Mouse (Mus musculus) hindbrain, embryonic 12.5 days (tissue): ENCODE results near the gene Zbtb32. TPM values are rescaled to one million over a fixed set of nuclear protein-coding genes. Genes with fewer than 3 reads are reported as not detected.

Experiments used
- ATAC-seq: fragments of 200-750 bp; cut with Nextera tagmentation; 2 replicates; pipeline ENCODE4 v1.8.0; 2017; ENCODE audit warnings: moderate TSS enrichment; ENCODE audit not compliant: low FRiP score
- H3K27ac ChIP-seq: fragments of 300-500 bp; sonication (generic); 2 replicates; pipeline ENCODE4 v1.5.1; 2016; ENCODE audit warnings: mild to moderate bottlenecking
- H3K27me3 ChIP-seq: fragments of 300-500 bp; sonication (generic); 2 replicates; pipeline ENCODE4 v1.6.1; 2016; ENCODE audit warnings: mild to moderate bottlenecking
- H3K36me3 ChIP-seq: fragments of 300-500 bp; sonication (generic); 2 replicates; pipeline ENCODE4 v1.6.1; 2016; ENCODE audit warnings: mild to moderate bottlenecking
- H3K4me1 ChIP-seq: fragments of 300-500 bp; sonication (generic); 2 replicates; pipeline ENCODE4 v1.6.1; 2016
- H3K4me2 ChIP-seq: fragments of 300-500 bp; sonication (generic); replicated peaks from 2 replicates; pipeline ENCODE4 v1.6.1; 2016; ENCODE audit warnings: mild to moderate bottlenecking
- H3K4me3 ChIP-seq: fragments of 300-500 bp; sonication (generic); 2 replicates; pipeline ENCODE4 v1.5.1; 2016; ENCODE audit warnings: mild to moderate bottlenecking
- H3K9ac ChIP-seq: fragments of 300-500 bp; sonication (generic); 2 replicates; pipeline ENCODE4 v1.6.1; 2016; ENCODE audit warnings: mild to moderate bottlenecking, moderate library complexity
- H3K9me3 ChIP-seq: fragments of 300-500 bp; sonication (generic); replicated peaks from 2 replicates; pipeline ENCODE4 v1.6.1; 2016; ENCODE audit warnings: mild to moderate bottlenecking
- WGBS: fragments of 180-500 bp; shearing (Covaris S2); methylation state at CpG from one replicate; pipeline ENCODE4 v1.1.7; 2016; 5-methylcytosine and 5-hydroxymethylcytosine counted together
- polyA plus RNA-seq: library from polyadenylated mRNA; unstranded; fragments of >200 nt; fragmentation: Nextera tagmentation; extraction: Ambion mirVana; gene quantifications from 2 replicates; pipeline ENCODE4 v1.2.1, GENCODE M21; 2016

Zbtb32 gene
- polyA plus RNA-seq, 1 experiment from 2014 or later: 0.39 TPM

- no peak overlapping the region for H3K27ac ChIP-seq
- H3K36me3 ChIP-seq: peaks cover 52% of the 10 kb centered on the region
- H3K9me3 ChIP-seq: no peaks in the 10 kb centered on the region
- WGBS: 89% methylated on average over 28 of the region's 28 CpGs
- peak overlapping the region; percentile 99 for H3K9ac ChIP-seq
- H3K4me1 ChIP-seq: peaks cover 23% of the 10 kb centered on the region
- peak overlapping the region; percentile 99 for H3K4me3 ChIP-seq
- ATAC-seq: no peak
- H3K4me2 ChIP-seq: peak overlapping the region; percentile 86
- H3K27me3 ChIP-seq: no peaks in the 10 kb centered on the region
These were observed 12.2 kb downstream of the Zbtb32 start for GRCm38 (mm10) chr7:30586455-30587020.

GRCm38 (mm10) chr7:30585170-30585569 is 13.5 kb downstream of the Zbtb32 start:
- WGBS: 94% methylated on average over 7 of the region's 7 CpGs
- Histone ChIP-seq H3K4me1 (peaks cover 23% of the 10 kb centered on the region), H3K9me3 (no peaks in the 10 kb centered on the region), H3K36me3 (peaks cover 64% of the 10 kb centered on the region), H3K4me2 (no peak overlapping the region), H3K9ac (no peak overlapping the region), H3K27me3 (no peaks in the 10 kb centered on the region), H3K27ac (no peak overlapping the region), H3K4me3 (no peak overlapping the region)
- ATAC-seq: no peak

GRCm38 (mm10) chr7:30584339-30584738 is 14.4 kb downstream of the Zbtb32 start:
- Histone ChIP-seq H3K4me2 (no peak overlapping the region), H3K27ac (no peak overlapping the region), H3K36me3 (peaks cover 72% of the 10 kb centered on the region), H3K4me1 (peaks cover 16% of the 10 kb centered on the region), H3K27me3 (no peaks in the 10 kb centered on the region), H3K9me3 (no peaks in the 10 kb centered on the region), H3K4me3 (no peak overlapping the region), H3K9ac (no peak overlapping the region)
- ATAC-seq: no peak
- WGBS: 94% methylated on average over 10 of the region's 10 CpGs

- H3K27ac ChIP-seq: no peak overlapping the region
- no peaks in the 10 kb centered on the region for H3K27me3 ChIP-seq
- no peak overlapping the region for H3K4me3 ChIP-seq
- 96% methylated on average over 16 of the region's 16 CpGs for WGBS
- peaks cover 3% of the 10 kb centered on the region for H3K4me1 ChIP-seq
- no peaks in the 10 kb centered on the region for H3K9me3 ChIP-seq
- peaks cover 97% of the 10 kb centered on the region for H3K36me3 ChIP-seq
- H3K9ac ChIP-seq: no peak overlapping the region
- H3K4me2 ChIP-seq: no peak overlapping the region
- ATAC-seq: no peak
These were observed 17.2 kb downstream of the Zbtb32 start for GRCm38 (mm10) chr7:30581547-30581946.

- Histone ChIP-seq H3K36me3 (peaks cover 98% of the 10 kb centered on the region), H3K27ac (no peak overlapping the region), H3K27me3 (no peaks in the 10 kb centered on the region), H3K4me2 (no peak overlapping the region), H3K9ac (no peak overlapping the region), H3K4me3 (no peak overlapping the region), H3K9me3 (no peaks in the 10 kb centered on the region), H3K4me1 (no peaks in the 10 kb centered on the region)
- ATAC-seq: no peak
- WGBS: 92% methylated on average over 8 of the region's 8 CpGs
These were observed 18.8 kb downstream of the Zbtb32 start for GRCm38 (mm10) chr7:30579950-30580349.

GRCm38 (mm10) chr7:30572969-30573368 is 25.7 kb downstream of the Zbtb32 start:
- no peak overlapping the region for H3K4me2 ChIP-seq
- no peak overlapping the region for H3K27ac ChIP-seq
- peaks cover 97% of the 10 kb centered on the region for H3K36me3 ChIP-seq
- ATAC-seq: no peak
- no peak overlapping the region for H3K9ac ChIP-seq
- WGBS: 83% methylated on average over 2 of the region's 2 CpGs
- no peaks in the 10 kb centered on the region for H3K27me3 ChIP-seq
- H3K4me3 ChIP-seq: no peak overlapping the region
- H3K4me1 ChIP-seq: no peaks in the 10 kb centered on the region
- H3K9me3 ChIP-seq: no peaks in the 10 kb centered on the region

- 92% methylated on average over 5 of the region's 5 CpGs for WGBS
- Histone ChIP-seq H3K4me2 (no peak overlapping the region), H3K4me3 (no peak overlapping the region), H3K27ac (no peak overlapping the region), H3K9me3 (no peaks in the 10 kb centered on the region), H3K27me3 (no peaks in the 10 kb centered on the region), H3K9ac (no peak overlapping the region), H3K36me3 (peaks cover 95% of the 10 kb centered on the region), H3K4me1 (no peaks in the 10 kb centered on the region)
- no peak for ATAC-seq
These were observed 26.3 kb downstream of the Zbtb32 start for GRCm38 (mm10) chr7:30572389-30572788.

GRCm38 (mm10) chr7:30567555-30567954 is 31.2 kb downstream of the Zbtb32 start:
- Histone ChIP-seq H3K4me1 (peaks cover 7% of the 10 kb centered on the region), H3K4me2 (no peak overlapping the region), H3K27ac (no peak overlapping the region), H3K9ac (no peak overlapping the region), H3K27me3 (no peaks in the 10 kb centered on the region), H3K4me3 (no peak overlapping the region), H3K9me3 (no peaks in the 10 kb centered on the region), H3K36me3 (peaks cover 75% of the 10 kb centered on the region)
- WGBS: 91% methylated on average over 11 of the region's 11 CpGs
- ATAC-seq: no peak

GRCm38 (mm10) chr7:30566033-30566432 is 32.7 kb downstream of the Zbtb32 start:
- 82% methylated on average over 9 of the region's 9 CpGs for WGBS
- peaks cover 12% of the 10 kb centered on the region for H3K4me1 ChIP-seq
- H3K9ac ChIP-seq: no peak overlapping the region
- no peak overlapping the region for H3K4me2 ChIP-seq
- peaks cover 62% of the 10 kb centered on the region for H3K36me3 ChIP-seq
- no peaks in the 10 kb centered on the region for H3K27me3 ChIP-seq
- no peak for ATAC-seq
- no peaks in the 10 kb centered on the region for H3K9me3 ChIP-seq
- H3K27ac ChIP-seq: no peak overlapping the region
- no peak overlapping the region for H3K4me3 ChIP-seq

GRCm38 (mm10) chr7:30564970-30565571 is 33.6 kb downstream of the Zbtb32 start, which contains the start of gene Igflr1:
TSS of gene Igflr1 (plus strand) at chr7:30565427.
- ATAC-seq: no peak
- Histone ChIP-seq H3K36me3 (peaks cover 53% of the 10 kb centered on the region), H3K27me3 (no peaks in the 10 kb centered on the region), H3K27ac (no peak within 1 kb of the TSS), H3K4me2 (no peak within 1 kb of the TSS), H3K4me1 (peaks cover 12% of the 10 kb centered on the region), H3K9me3 (no peaks in the 10 kb centered on the region), H3K9ac (peak within 1 kb of the TSS; percentile 85; the same call in 1 of the 2 replicates), H3K4me3 (0 out of 2 replicates have a peak within 1 kb of the TSS, but pooled peaks have one; percentile 76)
- WGBS: 95% methylated on average over 12 of the region's 12 CpGs

- H3K9me3 ChIP-seq: no peaks in the 10 kb centered on the region
- peak overlapping the region; percentile 94 for H3K27ac ChIP-seq
- peaks cover 41% of the 10 kb centered on the region for H3K36me3 ChIP-seq
- no peaks in the 10 kb centered on the region for H3K27me3 ChIP-seq
- H3K4me1 ChIP-seq: peaks cover 14% of the 10 kb centered on the region
- peak overlapping the region; percentile 76 for H3K4me3 ChIP-seq
- 27% methylated on average over 6 of the region's 6 CpGs for WGBS
- H3K9ac ChIP-seq: peak overlapping the region; percentile 85
- no peak for ATAC-seq
- H3K4me2 ChIP-seq: peak overlapping the region; percentile 61
These were observed 34.8 kb downstream of the Zbtb32 start for GRCm38 (mm10) chr7:30563906-30564280.

GRCm38 (mm10) chr7:30563117-30563905 is 35.4 kb downstream of the Zbtb32 start, which contains the start of the genes U2af1l4, Gm49396 and Psenen:
TSS of gene U2af1l4 (plus strand) at chr7:30563301.
TSS of gene Gm49396 (plus strand) at chr7:30563344.
TSS of gene Psenen (minus strand) at chr7:30563627.
- Histone ChIP-seq H3K36me3 (peaks cover 35% of the 10 kb centered on the region), H3K4me1 (peaks cover 20% of the 10 kb centered on the region), H3K27me3 (no peaks in the 10 kb centered on the region), H3K4me3 (peak within 1 kb of the TSS; percentile 76), H3K9ac (peak within 1 kb of the TSS; percentile 85), H3K27ac (peak within 1 kb of the TSS; percentile 94), H3K9me3 (no peaks in the 10 kb centered on the region), H3K4me2 (peak within 1 kb of the TSS; percentile 82)
- under 1% methylated on average over 45 of the region's 45 CpGs for WGBS
- peak; percentile 84 for ATAC-seq
